Mouse (Mus musculus) MEL (cell line): ENCODE measurements around the gene Fam169a. TPM values are rescaled to one million over a fixed set of nuclear protein-coding genes. Genes with fewer than 3 reads are reported as not detected.

Source experiments
- DNase-seq: peaks from one replicate; pipeline ENCODE4 v3.0.0; 2011; ENCODE audit warnings: low read depth, low spot score
- H3K27ac ChIP-seq: 2 replicates; pipeline ENCODE4 v1.5.1; 2012; ENCODE audit warnings: low read depth, mild to moderate bottlenecking, control low read depth, low read length, moderate library complexity; ENCODE audit not compliant: control insufficient read depth
- H3K27me3 ChIP-seq, 2 experiments: fragments of 150-350 bp in 1 of 2; sonication (generic) in 1 of 2; 2 replicates each; pipeline ENCODE4 v1.6.1; 2012; ENCODE audit warnings: low read length in 2 of 2, mild to moderate bottlenecking in 2 of 2, improper control_type of control experiment in 1 of 2, moderate library complexity in 1 of 2; ENCODE audit not compliant: insufficient read depth in 2 of 2, control insufficient read depth in 1 of 2
- H3K36me3 ChIP-seq, 2 experiments: 2 replicates each; pipeline ENCODE4 v1.6.1; 2012 to 2014; ENCODE audit warnings: low read length in 2 of 2, improper control_type of control experiment in 1 of 2, inconsistent platforms in 1 of 2, mild to moderate bottlenecking in 1 of 2; ENCODE audit not compliant: insufficient read depth in 2 of 2, control insufficient read depth in 1 of 2
- H3K4me1 ChIP-seq, 2 experiments: fragments of 150-350 bp in 1 of 2; sonication (generic) in 1 of 2; 2 replicates each; pipeline ENCODE4 v1.6.1; 2012; ENCODE audit warnings: low read length in 2 of 2, improper control_type of control experiment in 1 of 2, mild to moderate bottlenecking in 1 of 2; ENCODE audit not compliant: insufficient read depth in 2 of 2, control insufficient read depth in 1 of 2
- H3K4me3 ChIP-seq, 2 experiments: fragments of 150-350 bp in 1 of 2; sonication (generic) in 1 of 2; 2 replicates each; pipeline ENCODE4 v1.5.1; 2012; ENCODE audit warnings: low read depth in 2 of 2, low read length in 2 of 2, mild to moderate bottlenecking in 2 of 2, moderate library complexity in 2 of 2, control low read depth in 1 of 2, improper control_type of control experiment in 1 of 2; ENCODE audit not compliant: control insufficient read depth in 1 of 2, insufficient read depth in 1 of 2
- H3K79me2 ChIP-seq: 2 replicates; pipeline ENCODE4 v1.6.1; 2012; ENCODE audit warnings: mild to moderate bottlenecking, low read length, moderate library complexity; ENCODE audit not compliant: control insufficient read depth, poor library complexity, insufficient read depth
- H3K9ac ChIP-seq: 2 replicates; pipeline ENCODE4 v1.6.1; 2012; ENCODE audit warnings: low read depth, mild to moderate bottlenecking, control low read depth, low read length, moderate library complexity; ENCODE audit not compliant: control insufficient read depth, poor library complexity, severe bottlenecking
- H3K9me3 ChIP-seq: fragments of 150-350 bp; sonication (generic); replicated peaks from 2 replicates; pipeline ENCODE4 v1.6.1; 2012; ENCODE audit warnings: mild to moderate bottlenecking, low read length, improper control_type of control experiment, moderate library complexity; ENCODE audit not compliant: insufficient read depth
- BHLHE40 ChIP-seq: IDR thresholded peaks from 2 replicates; pipeline ENCODE4 v1.6.1; 2012; ENCODE audit warnings: low read depth, mild to moderate bottlenecking, inconsistent platforms, low read length, improper control_type of control experiment, borderline replicate concordance
- E2F4 ChIP-seq: IDR thresholded peaks from 2 replicates; pipeline ENCODE4 v1.6.1; 2011; ENCODE audit warnings: low read depth, low read length, improper control_type of control experiment, borderline replicate concordance
- ETS1 ChIP-seq: IDR thresholded peaks from 2 replicates; pipeline ENCODE4 v1.6.1; 2012; ENCODE audit warnings: low read depth, mild to moderate bottlenecking, inconsistent platforms, low read length, improper control_type of control experiment, moderate library complexity
- GATA1 ChIP-seq: IDR thresholded peaks from 2 replicates; pipeline ENCODE4 v1.6.1; 2011; ENCODE audit warnings: low read depth, low read length, improper control_type of control experiment
- MEF2A ChIP-seq: IDR thresholded peaks from 2 replicates; pipeline ENCODE4 v1.6.1; 2014; ENCODE audit warnings: low read depth, mild to moderate bottlenecking, inconsistent platforms, low read length, improper control_type of control experiment; ENCODE audit not compliant: poor library complexity, insufficient replicate concordance, severe bottlenecking; ENCODE audit errors: extremely low read depth
- MXI1 ChIP-seq: IDR thresholded peaks from 2 replicates; pipeline ENCODE4 v1.6.1; 2011; ENCODE audit warnings: mild to moderate bottlenecking, low read depth, low read length, improper control_type of control experiment
- MYB ChIP-seq: IDR thresholded peaks from 2 replicates; pipeline ENCODE4 v1.6.1; 2011; ENCODE audit warnings: mild to moderate bottlenecking, low read depth, low read length, improper control_type of control experiment
- NELFE ChIP-seq: IDR thresholded peaks from 2 replicates; pipeline ENCODE4 v1.6.1; 2011; ENCODE audit warnings: low read depth, low read length, improper control_type of control experiment
- POLR2A ChIP-seq, 2 experiments: IDR thresholded peaks; 2 replicates each; pipeline ENCODE4 v1.6.1; 2011 to 2012; ENCODE audit warnings: low read length in 2 of 2, mild to moderate bottlenecking in 2 of 2, control low read depth in 1 of 2, improper control_type of control experiment in 1 of 2, low read depth in 1 of 2, moderate library complexity in 1 of 2; ENCODE audit not compliant: control insufficient read depth in 1 of 2, insufficient read depth in 1 of 2, poor library complexity in 1 of 2
- RAD21 ChIP-seq: IDR thresholded peaks from 2 replicates; pipeline ENCODE4 v1.6.1; 2011; ENCODE audit warnings: mild to moderate bottlenecking, low read depth, low read length, improper control_type of control experiment
- TBP ChIP-seq: IDR thresholded peaks from 2 replicates; pipeline ENCODE4 v1.8.0; 2011; ENCODE audit warnings: low read depth, low read length, improper control_type of control experiment
- TCF12 ChIP-seq: IDR thresholded peaks from 2 replicates; pipeline ENCODE4 v1.6.1; 2014; ENCODE audit warnings: low read depth, mild to moderate bottlenecking, inconsistent platforms, low read length, improper control_type of control experiment, moderate library complexity
- USF2 ChIP-seq, 2 experiments: IDR thresholded peaks; 2 replicates each; pipeline ENCODE4 v1.6.1; 2011 to 2012; ENCODE audit warnings: improper control_type of control experiment in 2 of 2, low read length in 2 of 2, borderline replicate concordance in 1 of 2, inconsistent platforms in 1 of 2, low read depth in 1 of 2, mild to moderate bottlenecking in 1 of 2; ENCODE audit not compliant: insufficient read depth in 1 of 2
- ZKSCAN1 ChIP-seq: IDR thresholded peaks from 2 replicates; pipeline ENCODE4 v1.6.1; 2012; ENCODE audit warnings: low read depth, mild to moderate bottlenecking, inconsistent platforms, low read length, improper control_type of control experiment, moderate library complexity
- ZMIZ1 ChIP-seq: IDR thresholded peaks from 2 replicates; pipeline ENCODE4 v1.6.1; 2012; ENCODE audit warnings: low read depth, mild to moderate bottlenecking, inconsistent platforms, low read length, improper control_type of control experiment, moderate library complexity
- ZNF384 ChIP-seq: IDR thresholded peaks from 2 replicates; pipeline ENCODE4 v1.6.1; 2012; ENCODE audit warnings: low read depth, mild to moderate bottlenecking, inconsistent platforms, low read length, improper control_type of control experiment
- polyA plus RNA-seq, 2 experiments: library from polyadenylated mRNA; stranded (reverse) in 1 of 2; unstranded in 1 of 2; fragments of >175 nt in 1 of 2; fragments of >200 nt in 1 of 2; gene quantifications; 2 replicates each; pipeline versions ENCODE4 v1.2.1 to v1.2.4; 2012; ENCODE audit warnings: low replicate concordance in 2 of 2, low read depth in 1 of 2; ENCODE audit not compliant: insufficient read length in 2 of 2, insufficient read depth in 1 of 2, missing spikeins in 1 of 2
- total RNA-seq: library from RNA; depleted of rRNA; stranded (reverse); fragments of 300-350 nt; gene quantifications from 2 replicates; pipeline ENCODE4 v1.2.3, GENCODE M21; 2012

Gene Fam169a
- total and polyA plus RNA-seq, 3 experiments, result 0.62 to 0.89 TPM; not detected in 1

DNA sequence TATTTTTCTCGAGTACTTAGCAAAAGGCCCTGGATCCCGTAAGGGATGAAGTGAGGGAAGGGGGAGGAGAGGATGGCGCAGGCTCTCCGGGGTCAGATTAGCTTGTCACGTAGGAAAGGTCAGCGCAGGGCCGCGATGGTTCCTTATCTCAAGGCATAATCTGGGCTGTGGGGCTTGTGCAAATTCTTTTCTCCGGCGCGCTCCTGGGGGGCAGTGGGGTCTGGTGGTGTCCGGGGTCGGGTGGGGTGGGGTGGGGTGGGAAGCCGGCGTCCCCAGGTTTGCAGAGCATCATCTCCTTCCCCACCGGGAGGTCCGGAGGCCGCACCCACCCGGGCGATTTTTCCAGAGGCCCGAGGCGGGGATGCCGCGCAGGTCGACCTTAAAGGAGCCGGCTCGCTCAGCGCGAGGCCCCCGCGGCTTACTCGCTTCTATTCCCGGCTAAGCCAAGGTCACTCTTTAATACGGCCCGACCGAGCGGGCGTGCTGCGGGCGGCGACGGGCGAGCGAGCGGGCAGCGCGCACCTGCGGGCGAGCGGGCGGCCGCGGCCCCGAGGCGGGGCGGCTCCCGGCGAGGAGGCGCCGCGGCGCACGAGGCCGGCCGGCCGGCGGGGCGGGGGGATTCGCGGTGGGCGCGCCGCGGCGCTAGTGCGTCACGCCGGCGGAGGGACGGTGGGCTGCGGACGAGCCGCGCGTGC is 4.0 kb downstream of the Fam169a start:
- no peaks in the 10 kb centered on the region for H3K79me2 ChIP-seq
- peaks cover 0 to 2% of the 10 kb centered on the region in 2 experiments; a peak in 1 of 4 replicates for H3K4me1 ChIP-seq
- no peaks in the 10 kb centered on the region for H3K27me3 ChIP-seq
- H3K4me3 ChIP-seq, result no peak overlapping the region
- H3K36me3 ChIP-seq, result peaks cover 0 to 3% of the 10 kb centered on the region in 2 experiments; a peak in 1 of 4 replicates
- H3K9me3 ChIP-seq, result no peaks in the 10 kb centered on the region
- H3K9ac ChIP-seq, result no peak overlapping the region
- H3K27ac ChIP-seq, result no peak overlapping the region
- TF ChIP-seq TCF12 (no peak), NELFE (no peak), TBP (no peak), RAD21 (no peak), ZNF384 (no peak), ZKSCAN1 (no peak), POLR2A (IDR thresholded peaks at IDR 0.05; ENCODE audit: control insufficient read depth in 1 of 2, insufficient read depth in 1 of 2, low read depth in 1 of 2, low read length in 2 of 2, poor library complexity in 1 of 2) (no peak), GATA1 (no peak), MEF2A (no peak), USF2 (IDR thresholded peaks at IDR 0.05; ENCODE audit: borderline replicate concordance in 1 of 2, insufficient read depth in 1 of 2, low read depth in 1 of 2, low read length in 2 of 2) (no peak), ETS1 (no peak), MYB (no peak)
- DNase-seq, result no peak

- no peak for TF ChIP-seq ZMIZ1
- TF ChIP-seq E2F4, result no peak
- TF ChIP-seq MXI1, result no peak
- TF ChIP-seq BHLHE40, result no peak
- no peak overlapping the region for H3K4me3 ChIP-seq
- H3K4me1 ChIP-seq, result no peaks in the 10 kb centered on the region
- no peaks in the 10 kb centered on the region for H3K79me2 ChIP-seq
- no peaks in the 10 kb centered on the region for H3K27me3 ChIP-seq
- no peak for DNase-seq
- no peaks in the 10 kb centered on the region for H3K36me3 ChIP-seq
- H3K9ac ChIP-seq, result no peak overlapping the region
- no peaks in the 10 kb centered on the region for H3K9me3 ChIP-seq
- H3K27ac ChIP-seq, result no peak overlapping the region
These were observed 4.6 kb downstream of the Fam169a start for GRCm38 (mm10) chr13:97071626-97072241.
